Mouse (Mus musculus) right cerebral cortex, postnatal 10 days (tissue): ENCODE data around the gene Rcc2.
A peak's percentile ranks its signal among the peaks of the same experiment; 100 is the strongest.

Experiments used
- DNase-seq, 2 experiments: peaks; one replicate each; pipeline ENCODE4 v3.0.0; 2021; ENCODE audit warnings: low spot score in 2 of 2

Rcc2 gene

DNA sequence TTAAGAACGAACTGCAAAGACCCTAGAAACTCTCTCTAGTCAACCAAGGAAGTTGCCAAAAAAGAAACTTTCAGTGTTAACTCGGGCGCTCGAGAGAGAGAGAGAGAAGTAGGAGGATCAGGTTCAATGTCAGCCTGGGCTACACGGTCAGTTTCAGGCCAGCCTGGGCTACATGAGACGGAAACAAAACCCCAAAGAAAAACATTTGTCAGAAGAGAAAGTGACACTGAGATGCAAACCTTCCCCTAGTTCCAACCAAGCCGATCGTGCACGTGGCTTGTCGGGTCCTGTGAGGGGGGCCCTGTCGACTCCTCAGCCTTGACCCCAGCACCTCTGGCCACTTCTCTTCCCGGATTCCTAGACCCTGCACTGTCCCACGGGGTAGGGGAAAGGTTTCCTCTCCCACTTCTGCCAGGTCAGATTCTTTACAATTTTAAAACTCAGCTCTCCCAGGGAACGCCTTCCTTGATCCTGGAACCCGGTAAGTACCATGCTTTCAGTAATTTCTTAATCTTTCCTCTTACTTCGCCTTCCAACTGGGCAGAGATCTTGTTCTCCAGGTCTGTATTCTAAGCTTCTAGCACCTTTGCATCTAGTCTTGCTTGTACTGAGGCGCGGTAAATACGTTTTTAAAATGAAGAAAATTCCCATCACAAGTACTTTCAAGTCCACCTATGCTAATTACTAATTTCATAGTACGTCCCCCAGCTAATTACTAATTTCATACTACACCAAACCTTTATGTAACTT, at the start of gene Rcc2:
Gene Rcc2 (plus strand): TSS at position 273 of the 750 bp plus-strand sequence.
- DNase-seq, result peak in 1 of 2 experiments; percentile 43

DNA sequence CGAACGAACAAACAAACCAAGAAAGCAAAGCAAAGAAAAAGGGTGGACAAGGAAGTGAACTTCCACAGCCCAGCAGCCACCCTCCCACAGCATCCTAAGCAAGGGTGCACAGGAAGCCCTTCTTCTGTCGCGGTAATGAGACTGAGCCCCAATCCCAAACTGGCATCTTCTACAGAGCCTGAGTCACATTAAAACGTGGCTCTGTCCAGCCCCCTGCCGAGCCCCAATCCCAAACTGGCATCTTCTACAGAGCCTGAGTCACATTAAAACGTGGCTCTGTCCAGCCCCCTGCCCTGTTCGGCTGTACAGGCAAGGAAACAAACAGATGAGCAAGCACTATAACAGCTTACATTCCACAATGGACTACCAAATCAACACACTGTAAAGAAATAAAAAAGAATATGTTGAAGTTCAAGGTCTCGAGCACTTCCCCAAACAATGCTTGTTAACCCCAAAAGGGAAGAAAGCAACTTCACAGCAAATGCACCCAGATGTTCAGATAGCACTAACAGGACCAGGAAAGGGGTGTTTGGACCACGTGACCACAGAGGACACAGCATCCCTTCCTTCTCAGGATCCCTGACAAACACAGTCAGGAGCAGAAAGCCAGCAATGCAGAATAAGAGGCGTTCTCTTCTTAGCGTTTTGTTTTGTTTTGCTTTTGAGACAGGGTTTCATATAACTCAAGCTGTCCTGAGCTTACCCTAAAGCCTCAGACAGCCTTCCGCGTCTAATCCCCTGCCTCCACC, 46.3 kb upstream of the Rcc2 start:
- no peak for DNase-seq

DNA sequence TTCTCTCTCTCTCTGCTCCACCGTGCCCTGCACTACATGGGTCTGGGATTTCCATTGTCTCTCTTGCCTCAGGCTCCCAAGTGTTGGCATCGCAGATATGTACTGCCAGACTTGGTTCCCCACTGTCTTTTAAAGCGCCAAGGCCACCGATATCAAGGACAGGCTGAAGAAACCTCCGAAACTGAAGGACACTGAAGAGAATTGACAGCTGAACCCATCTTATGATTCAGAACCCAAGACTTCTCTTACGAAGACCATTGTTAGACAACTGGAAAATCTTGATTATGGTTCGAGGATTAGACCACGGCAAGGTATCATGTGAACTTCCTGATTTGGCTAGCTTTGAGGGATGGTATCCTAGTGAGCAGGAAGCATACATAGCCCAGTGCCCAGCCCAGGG, 45.5 kb upstream of the Rcc2 start:
- no peak for DNase-seq

DNA sequence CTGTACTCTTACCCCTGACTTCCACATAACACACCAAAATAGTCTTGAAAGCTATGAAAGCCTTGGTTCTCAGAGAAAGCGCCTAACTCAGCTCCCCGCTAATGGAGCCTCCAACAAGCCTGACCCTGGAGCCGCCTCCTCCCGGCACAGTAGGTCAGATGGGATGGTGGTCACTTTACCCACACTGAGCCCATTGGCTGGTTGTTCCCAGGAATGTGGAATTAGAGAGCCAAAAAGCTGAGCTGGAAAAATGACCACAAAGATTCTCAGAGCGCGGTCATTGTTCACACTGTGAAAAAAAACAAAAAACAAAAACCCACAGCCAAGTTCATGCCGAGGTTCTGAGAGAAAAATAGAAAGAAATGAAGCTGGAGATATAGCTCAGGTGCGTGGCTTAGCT, 43.8 kb upstream of the Rcc2 start:
- DNase-seq, result no peak

DNA sequence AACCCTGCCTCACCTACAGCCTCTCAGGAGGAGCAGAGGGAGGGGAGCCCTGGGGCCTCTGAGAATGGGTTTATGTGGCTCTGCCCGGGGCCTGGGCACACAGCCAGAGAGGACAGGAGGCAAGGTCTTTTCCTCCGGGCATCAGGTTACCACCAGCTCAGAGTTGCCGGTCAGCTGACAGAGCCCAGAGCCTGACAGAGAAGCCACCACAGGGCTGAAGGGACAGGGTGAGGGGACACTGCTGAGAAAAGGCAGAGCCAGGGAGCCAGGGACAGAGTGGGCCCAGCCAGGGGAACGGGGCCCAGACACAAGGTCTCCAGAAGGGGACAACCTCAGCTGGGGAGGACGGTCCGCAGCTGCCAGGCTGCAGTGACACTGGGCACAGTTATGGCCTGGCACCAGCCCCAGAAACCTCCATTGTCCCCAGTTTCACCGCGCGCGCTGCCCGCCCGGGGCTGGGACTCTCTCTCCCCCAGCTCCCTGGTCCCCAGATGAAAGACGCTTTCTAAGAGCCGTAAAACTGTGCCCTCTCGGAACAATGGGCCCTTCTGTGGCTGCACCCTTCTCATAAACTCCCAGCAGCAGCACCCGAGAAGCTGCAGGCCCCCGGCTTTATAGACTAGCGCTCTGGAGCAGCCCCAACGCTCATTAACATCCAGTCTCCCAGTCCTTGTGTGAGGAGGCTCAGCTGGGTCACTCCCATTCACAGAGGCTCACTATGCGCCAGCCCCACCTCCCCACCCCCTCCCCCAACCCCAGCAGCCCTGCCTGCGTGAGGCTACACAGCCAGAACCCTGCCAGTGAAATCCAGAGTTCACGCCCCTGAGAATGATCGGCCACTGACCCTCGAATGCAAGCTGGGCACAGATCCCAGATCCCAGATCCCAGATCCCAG, 42.4 kb upstream of the Rcc2 start:
- peak; percentile 92 to 93 for DNase-seq

DNA sequence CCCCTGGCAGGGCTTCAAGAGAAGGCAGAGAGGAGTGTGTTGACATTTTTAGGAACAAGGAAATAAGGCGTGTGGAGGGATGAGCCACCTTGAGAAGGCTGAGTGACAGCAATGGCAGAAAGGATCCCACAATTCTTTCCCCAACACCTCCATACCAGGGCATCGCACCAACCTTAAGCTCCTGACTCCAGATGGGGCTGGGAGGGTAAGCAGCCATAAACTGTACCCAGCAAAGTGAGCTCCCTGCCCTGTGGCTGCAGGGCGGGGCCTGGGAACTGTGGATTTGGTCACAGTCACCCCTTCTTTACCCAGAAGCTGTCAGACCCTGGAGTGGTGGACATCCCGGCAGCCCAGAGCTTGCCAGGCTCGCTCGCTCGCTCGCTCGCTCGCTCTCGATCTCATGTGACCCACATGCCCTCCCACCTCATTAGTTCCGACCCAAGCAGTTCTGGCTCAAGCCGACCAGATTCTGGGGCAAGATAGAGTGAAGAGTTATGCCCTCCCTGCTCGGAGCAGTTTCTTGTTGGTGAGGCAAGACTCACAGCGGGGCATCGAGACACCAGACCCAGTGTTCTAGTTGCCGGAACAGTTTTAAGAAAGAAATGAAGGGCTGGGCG, 38.8 kb upstream of the Rcc2 start:
- DNase-seq, result no peak

DNA sequence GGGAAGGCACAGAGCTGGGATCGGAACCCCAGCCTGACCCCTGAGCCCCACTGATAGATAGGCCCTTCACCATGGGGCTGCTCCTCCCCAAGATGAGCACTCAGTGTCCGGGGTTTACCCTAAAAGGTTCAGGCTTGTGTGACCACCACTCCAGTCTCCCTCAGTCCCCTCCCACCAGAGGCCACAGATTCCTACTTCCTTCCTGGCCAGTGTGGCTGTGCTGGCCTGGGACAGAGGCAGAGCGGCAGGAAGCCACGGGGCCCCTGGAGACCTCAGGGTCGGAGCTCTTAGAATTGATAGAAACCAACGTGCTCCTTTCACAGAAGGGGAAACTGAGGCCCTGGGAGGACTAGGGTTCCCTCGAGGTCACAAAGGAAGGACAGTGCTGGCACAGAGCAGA, 37.9 kb upstream of the Rcc2 start:
- DNase-seq, result no peak

DNA sequence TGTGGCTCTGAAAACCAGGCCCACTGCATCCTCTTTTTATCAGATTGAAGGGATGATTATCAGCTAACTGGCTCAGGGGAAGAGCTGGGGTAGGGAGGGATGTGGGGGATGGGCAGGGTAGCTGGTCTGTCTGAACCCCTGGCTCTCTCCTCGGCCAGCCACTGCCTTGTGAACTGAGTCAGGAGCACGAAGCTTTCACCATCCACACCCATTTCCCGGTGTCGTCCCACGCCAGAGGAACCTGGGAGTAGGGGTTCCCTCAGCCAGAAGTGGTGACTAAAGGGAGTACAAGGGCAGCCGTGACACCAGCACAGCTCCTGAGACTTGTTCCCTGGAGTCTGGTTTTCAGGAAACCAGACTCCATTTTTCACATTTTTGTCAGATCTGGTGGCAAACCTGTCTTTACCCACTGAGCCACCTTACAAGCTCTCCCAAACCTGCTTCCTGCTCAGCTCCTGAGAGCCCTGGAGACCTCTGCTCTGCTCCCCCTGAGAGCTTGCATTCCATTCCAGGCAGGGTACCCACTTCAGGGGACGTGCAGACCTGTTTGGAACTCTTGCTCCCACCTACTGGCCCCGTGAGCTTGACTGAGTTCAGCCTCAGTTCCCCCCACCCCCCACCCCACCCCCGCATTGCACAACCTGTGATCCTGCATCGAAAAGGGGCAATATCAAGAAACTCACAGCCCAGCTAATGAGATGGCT, 37.3 kb upstream of the Rcc2 start:
- DNase-seq, result no peak

DNA sequence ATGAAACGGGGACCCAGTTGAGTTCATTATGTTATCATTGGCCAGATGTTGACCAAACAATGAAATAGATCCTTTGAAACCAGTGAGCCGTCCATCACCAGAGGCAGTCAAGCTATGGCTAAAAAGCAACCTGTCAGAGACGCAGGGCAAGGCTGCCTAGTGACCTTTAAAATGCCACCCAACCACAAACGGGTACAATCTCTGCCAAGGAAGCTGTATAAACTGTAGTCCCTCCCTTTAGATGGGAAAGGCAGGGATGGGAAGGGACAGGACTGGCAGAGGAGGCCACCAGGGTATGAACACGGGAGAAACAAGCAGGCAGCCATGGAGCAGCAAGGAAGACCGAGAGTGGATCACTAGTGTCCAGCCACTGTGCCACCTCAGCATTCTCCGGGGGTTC, 35.3 kb upstream of the Rcc2 start:
- DNase-seq, result no peak

DNA sequence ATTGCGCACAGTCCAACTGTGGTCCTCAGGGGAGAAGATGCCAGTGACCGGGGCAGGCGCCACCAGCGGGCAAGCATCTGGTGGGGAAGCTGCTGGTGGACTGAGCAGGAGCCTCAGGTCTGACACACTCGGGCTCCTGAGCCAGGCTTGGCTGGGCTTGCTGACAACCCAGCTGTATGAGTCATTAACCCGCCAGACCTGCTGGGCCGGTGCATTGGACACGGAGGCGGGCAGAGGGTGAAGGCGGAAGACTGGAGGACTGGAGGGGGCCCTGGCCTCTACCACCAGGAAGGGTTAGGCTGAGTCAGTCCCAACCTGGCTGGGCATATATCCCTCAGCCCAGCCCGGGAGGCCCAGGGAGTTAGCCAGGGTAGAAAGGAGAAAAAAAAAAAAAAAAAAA, 34.6 kb upstream of the Rcc2 start, which contains the start of gene Arhgef10l:
Gene Arhgef10l (minus strand): TSS at position 253 of the 400 bp plus-strand sequence.
- DNase-seq, result no peak

DNA sequence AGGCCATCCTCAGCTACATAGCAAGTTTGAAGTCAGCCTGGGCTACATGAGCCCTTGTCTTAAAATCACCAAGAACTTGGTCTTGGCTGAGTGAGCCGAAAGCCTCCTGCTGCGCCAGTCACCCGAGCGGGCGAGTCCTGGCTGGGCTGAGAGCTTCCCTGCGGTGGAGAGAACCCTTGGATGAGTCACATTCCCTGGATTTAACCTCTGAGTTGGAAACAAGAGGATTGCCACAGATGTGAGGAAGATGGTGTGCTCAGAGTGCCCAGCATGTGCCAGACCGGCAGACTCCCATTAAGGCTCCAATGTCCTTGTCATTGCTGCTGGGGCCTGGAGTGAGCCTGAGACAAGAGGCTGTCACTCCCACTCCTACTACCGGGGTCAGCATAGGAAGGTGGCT, 32.5 kb upstream of the Rcc2 start:
- no peak for DNase-seq

DNA sequence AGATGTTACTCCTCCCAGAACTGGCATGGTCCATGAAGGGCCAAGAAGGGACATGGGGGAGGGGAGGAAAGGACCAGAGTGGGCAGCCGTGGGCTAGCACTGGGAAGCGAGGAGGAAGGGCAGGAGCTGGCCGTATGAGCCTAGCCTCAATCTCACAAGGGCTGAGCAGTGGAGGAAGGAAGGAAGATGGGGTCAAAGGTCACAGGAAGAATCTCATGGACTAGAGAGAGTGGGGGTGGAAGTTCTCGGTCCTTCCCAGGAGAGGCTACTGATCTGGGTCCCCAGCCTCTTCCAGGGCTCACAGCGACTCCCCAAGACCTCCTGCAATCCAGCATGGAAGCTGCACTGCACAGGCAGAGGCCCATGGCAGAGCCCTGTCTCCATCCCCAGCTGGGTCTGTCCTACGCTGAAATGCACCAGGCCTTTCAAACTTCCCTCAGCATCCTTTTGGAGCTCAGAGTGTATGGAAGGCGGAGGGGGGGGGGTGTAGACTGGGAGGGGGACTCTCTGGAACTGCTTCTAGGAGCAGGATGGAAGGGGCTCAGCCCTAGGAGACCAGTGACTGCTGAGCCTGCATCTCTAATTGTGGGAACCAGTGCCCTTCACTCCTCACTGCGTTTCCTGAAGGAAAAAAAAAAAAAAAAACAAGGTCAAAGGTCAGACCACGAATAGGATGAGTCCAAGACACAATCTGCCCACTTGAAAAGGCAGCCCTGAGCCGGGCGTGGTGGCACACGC, 26.6 kb upstream of the Rcc2 start:
- no peak for DNase-seq

DNA sequence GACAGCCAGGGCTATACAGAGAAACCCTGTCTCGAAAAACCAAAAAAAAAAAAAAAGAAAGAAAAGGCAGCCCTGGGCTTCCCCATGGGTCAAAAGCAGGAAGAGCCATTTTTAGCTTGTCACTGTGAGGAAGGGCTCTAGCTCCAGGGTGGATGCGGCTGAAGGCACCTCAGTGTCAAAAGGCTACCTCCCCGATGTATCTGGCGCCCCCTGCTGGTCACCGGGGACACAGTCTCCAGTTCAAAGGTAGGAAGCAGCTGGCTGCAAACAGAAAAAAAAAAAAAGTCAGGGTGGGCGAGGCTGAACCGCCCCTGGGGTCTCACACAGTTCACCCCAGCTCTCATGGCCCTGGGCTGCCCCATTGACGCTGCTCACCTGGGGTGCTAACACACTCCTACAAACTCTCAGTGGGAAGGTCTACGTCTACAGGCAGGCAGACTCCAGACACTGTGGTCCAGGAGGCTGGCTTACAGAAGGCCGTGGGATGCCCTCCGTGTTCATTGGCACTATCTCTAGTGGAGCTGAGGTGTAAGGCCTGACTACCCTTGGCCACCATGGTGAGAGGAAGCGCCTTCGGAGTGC, 25.9 kb upstream of the Rcc2 start:
- DNase-seq, result peak; percentile 64 to 82

DNA sequence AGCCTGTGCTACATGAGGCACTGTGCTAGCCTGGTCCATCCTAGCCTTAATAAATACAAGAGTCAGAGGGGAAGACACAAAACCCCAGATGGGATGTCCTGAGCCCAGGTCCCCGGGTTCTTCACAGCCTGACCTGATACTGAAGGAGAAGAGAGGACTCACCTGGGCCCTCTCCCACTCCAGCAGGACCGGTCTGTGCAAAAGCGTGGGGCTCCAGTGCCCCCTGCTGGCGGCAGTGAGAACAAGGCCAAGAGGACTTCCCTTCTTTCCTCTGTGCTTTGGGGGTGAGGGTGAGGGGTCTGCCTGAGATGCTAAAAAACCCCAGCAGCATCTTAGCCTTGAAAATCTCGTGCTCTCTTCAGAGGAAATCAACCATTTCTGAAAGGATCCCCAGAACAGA, 21.3 kb upstream of the Rcc2 start:
- peak in 1 of 2 experiments; percentile 54 for DNase-seq

DNA sequence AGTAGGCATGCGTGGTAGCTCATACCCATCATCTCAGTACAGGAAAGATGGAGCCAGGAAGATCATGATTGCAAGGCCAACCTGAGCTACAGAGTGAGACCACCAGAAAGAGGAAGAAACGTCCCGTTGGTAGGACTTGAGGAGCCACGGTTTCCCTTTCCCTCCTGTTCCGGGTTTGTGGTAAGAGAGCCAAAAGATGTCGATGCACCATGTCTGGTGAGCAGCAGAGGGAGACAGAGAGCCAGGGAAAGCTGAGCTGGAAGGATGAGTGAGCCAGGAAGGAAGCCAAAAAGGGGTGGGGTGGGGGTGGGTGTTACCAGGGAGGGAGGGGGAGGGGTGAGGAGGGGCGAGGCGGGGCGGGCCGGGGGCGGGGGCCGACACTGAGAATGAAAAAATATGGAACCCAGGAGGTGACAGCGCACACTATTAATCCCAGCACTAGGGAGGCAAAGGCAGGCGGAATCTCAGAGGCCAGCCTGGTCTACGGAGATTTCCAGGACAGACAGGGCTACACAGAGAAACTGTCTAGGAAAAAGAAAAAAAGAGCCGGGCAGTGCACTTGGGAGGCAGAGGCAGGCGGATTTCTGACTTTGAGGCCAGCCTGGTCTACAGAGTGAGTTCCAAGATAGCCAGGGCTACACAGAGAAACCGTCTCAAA, 20.5 kb upstream of the Rcc2 start:
- DNase-seq, result peak; percentile 85 to 91

DNA sequence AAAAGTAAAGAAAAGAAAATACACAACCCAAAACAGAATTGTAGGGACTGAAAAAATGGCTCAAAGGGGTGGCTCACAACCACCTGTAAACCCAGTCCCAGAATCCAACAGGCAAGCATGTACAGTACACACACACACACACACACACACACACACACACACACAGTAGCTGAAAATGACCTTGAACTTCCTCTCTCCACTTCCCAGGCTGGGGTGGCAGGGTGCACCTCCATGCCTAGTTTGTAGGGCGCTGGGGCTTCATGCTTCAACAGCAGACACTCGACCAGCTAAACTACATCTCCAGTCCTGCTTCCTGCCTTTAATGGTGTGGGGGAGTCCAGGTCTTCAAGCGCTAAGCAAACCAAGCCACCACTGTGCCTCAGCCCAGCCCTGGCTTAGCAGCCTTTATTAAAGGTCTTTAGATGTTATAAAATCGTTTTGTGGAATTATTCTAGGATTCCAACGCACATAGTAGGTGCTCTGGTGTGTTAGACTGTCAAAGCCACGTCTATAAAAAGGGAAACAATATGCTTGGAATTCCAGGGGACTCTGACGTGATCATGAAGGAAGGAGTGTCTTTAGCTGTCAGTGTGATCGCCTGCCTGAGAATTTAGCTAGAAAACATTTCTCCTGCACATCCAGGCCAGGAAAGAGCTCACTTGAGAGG, 19.5 kb upstream of the Rcc2 start:
- DNase-seq, result no peak

DNA sequence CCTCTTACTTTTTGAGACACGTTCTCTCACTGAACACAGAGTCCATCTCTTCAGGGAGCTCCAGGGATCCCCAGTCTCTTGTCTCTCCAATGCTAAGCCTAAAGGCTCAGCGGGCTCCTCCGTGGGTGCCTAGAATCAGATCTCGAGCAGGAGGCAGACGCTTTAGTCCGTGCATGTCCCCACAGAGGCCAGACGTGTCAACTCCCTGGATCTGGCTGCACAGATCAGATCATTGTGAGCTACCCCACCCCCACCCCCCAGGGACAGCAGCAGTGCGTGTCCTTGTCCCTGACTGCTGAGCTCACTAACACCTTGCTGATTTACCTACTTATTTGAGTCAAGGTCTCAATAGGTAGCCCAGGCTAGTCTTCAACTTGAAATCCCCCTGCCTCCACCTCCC, 16.7 kb upstream of the Rcc2 start:
- DNase-seq, result no peak

DNA sequence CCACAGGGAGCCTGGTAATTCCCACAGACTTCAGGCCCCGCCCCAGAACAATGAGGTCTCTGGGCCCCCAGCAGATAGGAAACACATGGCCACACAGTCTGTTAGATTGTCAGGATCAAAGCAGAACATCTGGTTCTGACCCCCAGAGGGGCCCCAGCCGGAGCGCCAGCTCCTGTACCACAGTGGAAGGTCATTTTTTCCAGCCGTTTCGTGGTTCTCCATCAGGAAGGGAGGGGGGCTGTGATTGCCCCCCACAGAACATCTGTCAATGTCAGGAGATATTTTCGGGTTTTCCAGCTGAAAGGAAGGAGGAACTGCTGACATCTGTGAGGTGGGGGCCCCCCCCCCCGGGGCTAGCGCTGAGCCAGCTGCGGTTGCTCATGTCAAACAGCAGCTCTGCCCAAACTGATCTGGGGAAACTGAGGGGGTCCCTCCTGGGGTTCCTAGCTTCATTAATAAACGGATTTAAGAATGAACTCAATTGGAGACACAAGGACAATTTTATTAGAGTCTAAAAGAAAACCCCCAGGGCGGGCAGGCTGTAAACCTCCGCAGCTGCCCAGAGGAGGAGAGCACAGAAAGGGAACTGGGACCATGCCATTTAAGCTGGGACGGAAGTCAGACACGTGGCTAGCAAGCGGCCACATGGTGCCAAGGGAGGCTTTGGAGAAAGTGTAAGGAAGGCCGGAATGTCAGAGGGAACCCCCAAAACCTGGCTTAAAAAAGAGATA, 16.0 kb upstream of the Rcc2 start:
- DNase-seq, result no peak
